Mouse (Mus musculus): ENCODE results near the gene Mipep. TPM values are rescaled to one million over a fixed set of nuclear protein-coding genes. Genes with fewer than 3 reads are reported as not detected.

Mipep gene
- total RNA-seq, 2 experiments from 2014 or later: 22.2 to 22.7 TPM

DNA sequence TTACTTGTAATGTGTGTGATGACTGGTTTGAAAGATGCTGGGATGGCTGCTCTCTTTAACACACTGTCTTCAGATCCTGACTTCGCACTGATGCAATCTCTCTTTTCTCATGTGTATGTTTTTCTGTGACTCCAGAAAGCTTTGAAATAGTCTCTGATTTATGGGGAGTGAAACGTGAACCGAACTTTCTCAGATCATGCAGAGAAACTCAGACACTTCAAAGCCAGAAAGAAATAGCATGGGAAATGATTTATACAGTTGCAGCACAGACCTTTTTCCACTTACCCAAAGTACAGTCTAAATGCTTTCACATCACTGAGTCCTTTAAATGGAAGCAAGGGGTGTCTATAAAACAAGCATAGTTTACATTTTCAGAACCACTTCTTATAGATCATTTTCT is 79.0 kb downstream of the Mipep start:
- no peak for DNase-seq (ENCODE audit: low spot score in 2 of 2)

DNA sequence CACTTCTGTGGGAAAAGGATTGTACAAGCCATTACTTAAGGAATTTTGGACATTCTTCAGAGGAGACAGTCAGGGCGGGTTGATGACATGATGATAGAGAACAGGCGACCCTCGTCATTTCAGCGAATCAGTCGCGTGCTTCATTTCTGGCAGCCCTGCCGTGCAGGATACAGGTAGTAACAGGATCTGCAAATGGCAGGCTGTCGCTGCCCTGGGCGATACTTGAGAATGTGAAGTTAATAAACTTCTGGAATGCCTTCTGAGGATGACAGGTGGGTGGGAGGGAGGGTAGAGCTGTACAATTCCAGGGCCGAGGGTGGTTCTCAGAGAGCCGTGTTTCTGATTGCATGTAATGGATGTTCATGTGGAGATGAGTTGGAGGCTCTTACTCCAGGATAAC is 82.0 kb downstream of the Mipep start:
- no peak for DNase-seq (ENCODE audit: low spot score in 2 of 2)

GRCm38 (mm10) chr14:60868325-60868724 is 84.0 kb downstream of the Mipep start:
- no peak for DNase-seq (ENCODE audit: low spot score in 2 of 2)

GRCm38 (mm10) chr14:60871831-60872230 is 87.5 kb downstream of the Mipep start:
- no peak for DNase-seq (ENCODE audit: low spot score in 2 of 2)

- DNase-seq (ENCODE audit: low spot score in 2 of 2): no peak
Measured at GRCm38 (mm10) chr14:60882106-60882505, 97.7 kb downstream of the Mipep start.

- no peak for DNase-seq (ENCODE audit: low spot score in 2 of 2)
Measured at GRCm38 (mm10) chr14:60882681-60883080, 98.3 kb downstream of the Mipep start.

- DNase-seq (ENCODE audit: low spot score in 2 of 2): no peak
Measured at GRCm38 (mm10) chr14:60885361-60885950, 101.1 kb downstream of the Mipep start.

DNA sequence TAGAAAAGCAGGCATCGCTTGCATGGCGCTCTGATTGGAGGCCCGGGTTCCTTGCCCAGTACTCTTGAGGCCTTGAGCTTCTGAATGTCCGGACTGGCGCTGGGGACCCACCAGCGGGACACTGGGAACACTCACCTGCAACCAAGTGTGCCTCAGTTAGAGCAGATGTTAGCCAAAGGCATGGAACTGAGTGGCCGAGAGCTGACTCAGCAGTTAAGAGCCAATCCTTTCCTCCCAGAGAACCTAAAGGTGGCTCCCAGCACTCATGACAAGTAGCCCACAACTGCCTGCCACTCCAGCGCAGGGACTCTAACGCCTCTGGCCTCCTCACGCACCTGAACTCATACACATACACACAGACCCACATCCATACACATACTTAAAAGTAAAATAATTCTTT is 109.5 kb downstream of the Mipep start:
- no peak for DNase-seq (ENCODE audit: low spot score in 2 of 2)

- no peak for DNase-seq (ENCODE audit: low spot score in 2 of 2)
Measured at GRCm38 (mm10) chr14:60895172-60896000, 111.0 kb downstream of the Mipep start.

DNA sequence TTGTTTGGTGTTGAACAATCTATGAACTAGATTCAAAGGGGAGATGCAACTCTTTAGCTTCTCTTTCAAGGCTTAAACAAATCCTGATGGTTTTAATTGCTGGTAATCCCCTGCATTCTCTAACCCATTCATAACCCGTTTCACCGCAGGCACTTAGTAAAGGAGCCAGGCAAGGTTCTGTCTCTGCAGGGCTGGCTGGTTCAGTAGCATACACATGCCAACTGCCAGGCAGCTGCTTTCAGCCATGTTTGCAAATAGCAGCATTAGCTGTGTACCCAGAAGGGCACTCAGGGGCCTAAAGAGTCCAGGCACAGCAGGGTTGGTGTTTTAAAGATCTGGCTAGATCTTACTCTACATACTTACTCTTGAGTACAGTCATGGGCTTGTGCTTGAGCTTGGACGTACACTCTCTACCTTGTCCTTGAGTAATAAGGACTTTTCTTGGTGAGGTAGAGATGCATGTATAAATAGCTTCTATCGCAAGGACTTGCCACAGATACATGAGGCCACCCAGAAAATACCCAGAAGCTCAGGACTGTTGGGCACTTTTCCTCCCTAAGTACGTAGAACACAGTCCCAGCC is 113.8 kb downstream of the Mipep start:
- no peak for DNase-seq (ENCODE audit: low spot score in 2 of 2)

DNA sequence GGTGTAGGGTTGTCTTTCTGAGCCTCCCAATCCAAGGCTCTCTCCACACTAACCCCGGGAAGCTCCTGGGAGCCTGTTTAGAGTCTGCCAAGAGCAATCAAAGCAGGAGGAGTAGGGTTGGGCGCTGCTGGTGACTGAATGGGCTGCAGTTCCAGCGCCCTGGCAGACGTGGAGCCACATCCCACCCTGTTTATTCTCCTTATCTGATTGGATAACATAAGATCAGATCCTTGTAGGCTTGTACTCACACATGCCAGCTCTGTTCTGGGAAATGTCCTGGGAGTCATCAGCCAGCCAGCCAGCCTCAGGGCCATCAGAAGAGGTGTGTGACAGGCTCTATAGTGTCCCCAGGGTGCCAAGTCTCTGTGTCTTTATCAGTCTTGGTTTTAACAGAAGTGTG is 120.1 kb downstream of the Mipep start:
- no peak for DNase-seq (ENCODE audit: low spot score in 2 of 2)

DNA sequence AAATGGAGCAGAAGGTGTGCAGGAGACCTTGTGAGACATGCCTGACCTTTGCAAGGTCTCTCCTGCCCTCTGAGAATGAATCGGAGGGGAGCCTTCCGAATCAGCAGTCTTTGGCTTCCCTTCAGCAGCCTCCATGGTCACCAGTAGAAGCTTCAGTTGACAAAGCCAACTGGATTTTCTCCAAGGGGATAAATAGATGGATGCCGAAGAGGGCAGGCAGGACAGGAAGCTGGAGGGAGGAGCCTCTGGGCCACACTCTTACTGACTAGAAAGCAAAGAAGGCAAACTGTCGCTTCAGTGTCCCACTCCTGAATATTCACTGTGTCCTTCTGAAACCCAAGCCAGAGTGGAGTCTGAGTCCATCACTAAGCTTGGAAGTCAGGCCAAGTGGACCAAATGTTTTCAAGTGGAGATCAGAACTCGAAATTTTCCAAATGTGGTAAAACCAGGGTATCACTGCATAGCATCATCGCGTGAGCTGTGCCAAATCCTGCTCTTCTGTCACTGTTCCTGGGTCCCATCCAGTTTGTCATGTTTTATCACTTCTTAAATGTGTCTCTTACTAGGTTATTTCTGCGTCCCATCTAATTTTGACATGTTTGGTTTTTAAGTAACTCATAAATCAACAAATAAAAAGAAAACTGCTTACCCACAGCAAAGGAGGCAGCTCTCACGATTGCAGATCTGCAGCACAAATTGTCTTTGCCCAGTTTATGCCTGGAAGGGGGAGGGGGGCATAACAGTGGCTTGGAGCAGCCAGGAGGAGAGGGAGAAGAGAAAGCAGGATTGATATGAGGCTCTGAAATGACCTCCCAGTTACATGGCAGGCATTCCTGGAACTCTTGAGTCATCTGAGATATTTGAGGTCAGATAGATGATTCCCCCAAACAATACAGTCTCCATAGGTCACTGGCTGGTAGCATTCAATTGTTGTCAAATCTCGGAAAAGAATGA is 122.3 kb downstream of the Mipep start:
- DNase-seq (ENCODE audit: low spot score in 2 of 2): no peak

- no peak for DNase-seq (ENCODE audit: low spot score in 2 of 2)
Measured at GRCm38 (mm10) chr14:60909351-60909750, 125.0 kb downstream of the Mipep start.

- DNase-seq (ENCODE audit: low spot score in 2 of 2): no peak
Measured at GRCm38 (mm10) chr14:60910506-60911444, 126.4 kb downstream of the Mipep start.

GRCm38 (mm10) chr14:60912981-60913468 is 128.7 kb downstream of the Mipep start:
- DNase-seq (ENCODE audit: low spot score in 2 of 2): no peak

DNA sequence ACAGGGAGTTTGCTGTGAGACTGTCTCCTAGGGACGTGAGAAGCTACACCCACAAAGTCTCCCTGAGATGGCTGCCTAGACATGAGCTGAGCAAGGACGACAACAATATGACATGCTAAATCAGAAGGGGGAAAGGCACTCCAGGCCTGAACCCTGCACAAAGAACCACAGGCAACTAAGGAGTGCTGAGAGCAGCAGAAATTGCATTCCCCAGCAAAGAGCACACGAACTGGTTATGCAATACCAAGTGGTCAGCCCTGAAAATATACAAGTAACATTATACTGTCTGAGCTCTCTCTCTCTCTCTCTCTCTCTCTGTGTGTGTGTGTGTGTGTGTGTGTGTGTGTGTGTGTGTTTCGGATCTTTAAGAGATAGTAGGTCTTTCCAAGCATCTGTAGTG is 132.3 kb downstream of the Mipep start:
- DNase-seq (ENCODE audit: low spot score in 2 of 2): no peak

- DNase-seq (ENCODE audit: low spot score in 2 of 2): no peak
Measured at GRCm38 (mm10) chr14:60926011-60926410, 141.6 kb downstream of the Mipep start.

DNA sequence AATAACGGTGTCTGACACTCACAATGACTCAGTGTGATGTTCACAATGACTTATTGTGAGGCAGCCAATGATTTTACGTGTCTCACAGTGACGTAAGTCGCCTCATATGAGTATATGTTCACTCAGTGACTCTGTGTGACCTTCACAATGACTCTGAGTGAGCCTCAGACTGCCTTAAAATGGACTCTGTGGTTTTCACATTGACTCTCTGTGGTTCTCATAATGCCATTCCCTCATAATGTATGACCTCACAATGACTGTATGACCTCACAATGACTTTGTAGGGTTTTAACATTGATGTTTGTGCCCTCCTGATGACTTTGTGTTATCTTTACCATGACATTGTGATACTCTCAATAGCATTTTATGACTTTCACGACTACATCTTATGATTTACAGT is 151.3 kb downstream of the Mipep start:
- DNase-seq (ENCODE audit: low spot score in 2 of 2): no peak

GRCm38 (mm10) chr14:60937481-60938039 is 153.2 kb downstream of the Mipep start:
- DNase-seq (ENCODE audit: low spot score in 2 of 2): no peak
